Mouse (Mus musculus) MEL (cell line): ENCODE data around the gene Nop53. TPM values are rescaled to one million over a fixed set of nuclear protein-coding genes. Genes with fewer than 3 reads are reported as not detected.

Source experiments
- DNase-seq: peaks from one replicate; pipeline ENCODE4 v3.0.0; 2011; ENCODE audit warnings: low read depth, low spot score
- H3K27ac ChIP-seq: 2 replicates; pipeline ENCODE4 v1.5.1; 2012; ENCODE audit warnings: low read depth, mild to moderate bottlenecking, control low read depth, low read length, moderate library complexity; ENCODE audit not compliant: control insufficient read depth
- H3K27me3 ChIP-seq, 2 experiments: fragments of 150-350 bp in 1 of 2; sonication (generic) in 1 of 2; 2 replicates each; pipeline ENCODE4 v1.6.1; 2012; ENCODE audit warnings: low read length in 2 of 2, mild to moderate bottlenecking in 2 of 2, improper control_type of control experiment in 1 of 2, moderate library complexity in 1 of 2; ENCODE audit not compliant: insufficient read depth in 2 of 2, control insufficient read depth in 1 of 2
- H3K36me3 ChIP-seq, 2 experiments: 2 replicates each; pipeline ENCODE4 v1.6.1; 2012 to 2014; ENCODE audit warnings: low read length in 2 of 2, improper control_type of control experiment in 1 of 2, inconsistent platforms in 1 of 2, mild to moderate bottlenecking in 1 of 2; ENCODE audit not compliant: insufficient read depth in 2 of 2, control insufficient read depth in 1 of 2
- H3K4me1 ChIP-seq, 2 experiments: fragments of 150-350 bp in 1 of 2; sonication (generic) in 1 of 2; 2 replicates each; pipeline ENCODE4 v1.6.1; 2012; ENCODE audit warnings: low read length in 2 of 2, improper control_type of control experiment in 1 of 2, mild to moderate bottlenecking in 1 of 2; ENCODE audit not compliant: insufficient read depth in 2 of 2, control insufficient read depth in 1 of 2
- H3K4me3 ChIP-seq, 2 experiments: fragments of 150-350 bp in 1 of 2; sonication (generic) in 1 of 2; 2 replicates each; pipeline ENCODE4 v1.5.1; 2012; ENCODE audit warnings: low read depth in 2 of 2, low read length in 2 of 2, mild to moderate bottlenecking in 2 of 2, moderate library complexity in 2 of 2, control low read depth in 1 of 2, improper control_type of control experiment in 1 of 2; ENCODE audit not compliant: control insufficient read depth in 1 of 2, insufficient read depth in 1 of 2
- H3K79me2 ChIP-seq: 2 replicates; pipeline ENCODE4 v1.6.1; 2012; ENCODE audit warnings: mild to moderate bottlenecking, low read length, moderate library complexity; ENCODE audit not compliant: control insufficient read depth, poor library complexity, insufficient read depth
- H3K9ac ChIP-seq: 2 replicates; pipeline ENCODE4 v1.6.1; 2012; ENCODE audit warnings: low read depth, mild to moderate bottlenecking, control low read depth, low read length, moderate library complexity; ENCODE audit not compliant: control insufficient read depth, poor library complexity, severe bottlenecking
- H3K9me3 ChIP-seq: fragments of 150-350 bp; sonication (generic); replicated peaks from 2 replicates; pipeline ENCODE4 v1.6.1; 2012; ENCODE audit warnings: mild to moderate bottlenecking, low read length, improper control_type of control experiment, moderate library complexity; ENCODE audit not compliant: insufficient read depth
- CHD1 ChIP-seq: IDR thresholded peaks from 2 replicates; pipeline ENCODE4 v1.6.1; 2012; ENCODE audit warnings: low read depth, mild to moderate bottlenecking, inconsistent platforms, low read length, improper control_type of control experiment
- CTCF ChIP-seq, 3 experiments: IDR thresholded peaks in 2 of 3; conservative IDR thresholded peaks in 1 of 3; 2 replicates each; pipeline ENCODE4 v1.5.1; 2011 to 2012; ENCODE audit warnings: low read length in 3 of 3, low read depth in 2 of 3, mild to moderate bottlenecking in 2 of 3, improper control_type of control experiment in 1 of 3, inconsistent platforms in 1 of 3, mixed read lengths in 1 of 3, moderate library complexity in 1 of 3; ENCODE audit not compliant: control insufficient read depth in 1 of 3, insufficient read depth in 1 of 3, poor library complexity in 1 of 3, severe bottlenecking in 1 of 3
- EP300 ChIP-seq, 2 experiments: IDR thresholded peaks; 2 replicates each; pipeline ENCODE4 v1.6.1; 2011; ENCODE audit warnings: improper control_type of control experiment in 2 of 2, low read length in 2 of 2, low read depth in 1 of 2, mild to moderate bottlenecking in 1 of 2
- ETS1 ChIP-seq: IDR thresholded peaks from 2 replicates; pipeline ENCODE4 v1.6.1; 2012; ENCODE audit warnings: low read depth, mild to moderate bottlenecking, inconsistent platforms, low read length, improper control_type of control experiment, moderate library complexity
- GATA1 ChIP-seq: IDR thresholded peaks from 2 replicates; pipeline ENCODE4 v1.6.1; 2011; ENCODE audit warnings: low read depth, low read length, improper control_type of control experiment
- HCFC1 ChIP-seq: IDR thresholded peaks from 2 replicates; pipeline ENCODE4 v1.6.1; 2012; ENCODE audit warnings: low read depth, mild to moderate bottlenecking, inconsistent platforms, low read length, improper control_type of control experiment, moderate library complexity
- KAT2A ChIP-seq: conservative IDR thresholded peaks from 2 replicates; pipeline ENCODE4 v1.6.1; 2012; ENCODE audit warnings: low read depth, low read length, improper control_type of control experiment, inconsistent platforms
- MAZ ChIP-seq: IDR thresholded peaks from 2 replicates; pipeline ENCODE4 v1.6.1; 2012; ENCODE audit warnings: low read depth, mild to moderate bottlenecking, inconsistent platforms, low read length, improper control_type of control experiment
- MEF2A ChIP-seq: IDR thresholded peaks from 2 replicates; pipeline ENCODE4 v1.6.1; 2014; ENCODE audit warnings: low read depth, mild to moderate bottlenecking, inconsistent platforms, low read length, improper control_type of control experiment; ENCODE audit not compliant: poor library complexity, insufficient replicate concordance, severe bottlenecking; ENCODE audit errors: extremely low read depth
- NELFE ChIP-seq: IDR thresholded peaks from 2 replicates; pipeline ENCODE4 v1.6.1; 2011; ENCODE audit warnings: low read depth, low read length, improper control_type of control experiment
- RAD21 ChIP-seq: IDR thresholded peaks from 2 replicates; pipeline ENCODE4 v1.6.1; 2011; ENCODE audit warnings: mild to moderate bottlenecking, low read depth, low read length, improper control_type of control experiment
- SMC3 ChIP-seq: IDR thresholded peaks from 2 replicates; pipeline ENCODE4 v1.6.1; 2011; ENCODE audit warnings: low read depth, low read length, improper control_type of control experiment
- TAL1 ChIP-seq: IDR thresholded peaks from 2 replicates; pipeline ENCODE4 v1.6.1; 2012; ENCODE audit warnings: mild to moderate bottlenecking, inconsistent platforms, low read length, moderate library complexity, mixed read lengths
- TBP ChIP-seq: IDR thresholded peaks from 2 replicates; pipeline ENCODE4 v1.8.0; 2011; ENCODE audit warnings: low read depth, low read length, improper control_type of control experiment
- TCF12 ChIP-seq: IDR thresholded peaks from 2 replicates; pipeline ENCODE4 v1.6.1; 2014; ENCODE audit warnings: low read depth, mild to moderate bottlenecking, inconsistent platforms, low read length, improper control_type of control experiment, moderate library complexity
- UBTF ChIP-seq: IDR thresholded peaks from 2 replicates; pipeline ENCODE4 v1.6.1; 2012; ENCODE audit warnings: low read depth, mild to moderate bottlenecking, inconsistent platforms, low read length, improper control_type of control experiment, moderate library complexity, borderline replicate concordance; ENCODE audit not compliant: insufficient read depth
- ZC3H11A ChIP-seq: IDR thresholded peaks from 2 replicates; pipeline ENCODE4 v1.6.1; 2012; ENCODE audit warnings: low read depth, mild to moderate bottlenecking, inconsistent platforms, low read length, improper control_type of control experiment
- ZMIZ1 ChIP-seq: IDR thresholded peaks from 2 replicates; pipeline ENCODE4 v1.6.1; 2012; ENCODE audit warnings: low read depth, mild to moderate bottlenecking, inconsistent platforms, low read length, improper control_type of control experiment, moderate library complexity
- polyA plus RNA-seq, 2 experiments: library from polyadenylated mRNA; stranded (reverse) in 1 of 2; unstranded in 1 of 2; fragments of >175 nt in 1 of 2; fragments of >200 nt in 1 of 2; gene quantifications; 2 replicates each; pipeline versions ENCODE4 v1.2.1 to v1.2.4; 2012; ENCODE audit warnings: low replicate concordance in 2 of 2, low read depth in 1 of 2; ENCODE audit not compliant: insufficient read length in 2 of 2, insufficient read depth in 1 of 2, missing spikeins in 1 of 2
- total RNA-seq: library from RNA; depleted of rRNA; stranded (reverse); fragments of 300-350 nt; gene quantifications from 2 replicates; pipeline ENCODE4 v1.2.3, GENCODE M21; 2012

Nop53 gene
- total and polyA plus RNA-seq, 3 experiments: 359 to 482 TPM; not detected in 1

- peak; percentile 89 for DNase-seq
- no peak overlapping the region for H3K9ac ChIP-seq
- no peaks in the 10 kb centered on the region for H3K4me1 ChIP-seq
- no peaks in the 10 kb centered on the region for H3K27me3 ChIP-seq
- no peaks in the 10 kb centered on the region for H3K36me3 ChIP-seq
- no peaks in the 10 kb centered on the region for H3K9me3 ChIP-seq
- TF ChIP-seq RAD21: peak; percentile 82
- no peak for TF ChIP-seq NELFE
- TF ChIP-seq MEF2A: no peak
- TF ChIP-seq SMC3: peak; percentile 78
- no peak for TF ChIP-seq HCFC1
- peak; percentile 74 for TF ChIP-seq ZC3H11A
- no peak for TF ChIP-seq TAL1
- TF ChIP-seq TCF12: no peak
- TF ChIP-seq ETS1: no peak
- TF ChIP-seq CTCF (IDR thresholded peaks at IDR 0.05 in 2 of 3, conservative IDR thresholded peaks at IDR 0.05 in 1 of 3; ENCODE audit: control insufficient read depth in 1 of 3, insufficient read depth in 1 of 3, low read depth in 2 of 3, low read length in 3 of 3, poor library complexity in 1 of 3, severe bottlenecking in 1 of 3): peak; percentile 73 to 90 (median 87)
- TF ChIP-seq TBP: peak; percentile 72; the same call in 1 of the 2 replicates
- TF ChIP-seq MAZ: no peak
- TF ChIP-seq, all 39 proteins: peak for 5
- H3K79me2 ChIP-seq: no peaks in the 10 kb centered on the region
- H3K4me3 ChIP-seq: no peak overlapping the region
- no peak overlapping the region for H3K27ac ChIP-seq
These were observed 33.7 kb downstream of the Nop53 start for GRCm38 (mm10) chr7:15912183-15912582.

- Histone ChIP-seq H3K9me3 (no peaks in the 10 kb centered on the region), H3K4me3 (no peak overlapping the region), H3K27me3 (0 out of 4 replicates have a peak, but pooled peaks cover 0 to 2% of the 10 kb centered on the region in 2 experiments), H3K27ac (no peak overlapping the region), H3K79me2 (no peaks in the 10 kb centered on the region), H3K4me1 (no peaks in the 10 kb centered on the region), H3K9ac (no peak overlapping the region), H3K36me3 (no peaks in the 10 kb centered on the region)
- no peak for DNase-seq
- no peak for TF ChIP-seq KAT2A
- no peak for TF ChIP-seq UBTF
- TF ChIP-seq EP300 (IDR thresholded peaks at IDR 0.05; ENCODE audit: low read depth in 1 of 2, low read length in 2 of 2): no peak
- no peak for TF ChIP-seq MEF2A
- TF ChIP-seq SMC3: no peak
- no peak for TF ChIP-seq GATA1
- no peak for TF ChIP-seq ZMIZ1
- no peak for TF ChIP-seq CHD1
- TF ChIP-seq, all 39 proteins: peak for 0
These were observed 35.4 kb downstream of the Nop53 start for GRCm38 (mm10) chr7:15910521-15910920.
